Mouse (Mus musculus): Measurements from ENCODE around the gene Galnt3. TPM values are rescaled to one million over a fixed set of nuclear protein-coding genes. Genes with fewer than 3 reads are reported as not detected.

Galnt3 gene
- polyA plus RNA-seq (2014; fragmentation: Nextera tagmentation; extraction: Ambion mirVana) = 3.0 and 3.9 TPM in 2 replicates

DNA sequence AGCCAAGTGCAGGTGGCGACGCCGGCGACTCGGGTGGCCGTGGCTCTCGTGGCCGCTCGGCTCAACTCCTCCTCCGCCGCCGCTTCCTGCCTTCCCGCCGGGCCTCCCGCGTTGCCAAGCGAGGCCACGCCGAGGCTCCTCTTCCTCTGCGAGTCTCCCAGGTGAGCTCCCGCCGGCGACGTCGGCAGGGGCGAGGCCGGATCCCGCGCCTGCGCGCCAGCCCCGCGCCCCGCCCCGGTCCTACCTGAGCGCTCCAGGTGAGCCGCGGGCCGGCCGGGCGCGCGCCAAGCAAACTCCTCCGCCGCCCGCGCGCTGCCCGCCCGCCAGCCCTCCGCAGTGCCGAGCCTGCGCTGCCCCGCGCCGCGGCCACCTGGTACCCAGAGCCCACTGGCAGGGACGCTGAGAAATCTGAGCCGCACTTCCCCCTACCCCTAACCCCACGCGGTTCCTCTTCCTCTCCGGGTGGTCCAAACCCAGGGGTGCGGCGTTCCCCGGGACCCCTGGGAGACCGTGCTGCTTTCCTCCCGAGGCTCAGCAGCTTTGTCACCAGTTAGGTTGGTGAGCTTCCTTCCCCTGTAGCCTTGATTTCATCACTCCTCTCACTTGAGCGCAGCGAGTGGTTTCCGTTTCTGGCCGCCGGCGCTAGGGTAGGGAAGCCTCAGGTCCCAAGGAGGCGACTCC lies at the start of gene Galnt3:
TSS of gene Galnt3 (minus strand) at position 404 of the 681 bp plus-strand sequence.
- peak within 1 kb of the TSS; percentile 57 for H3K9ac ChIP-seq (replicated peaks; ENCODE audit: low read length)
- peak; percentile 83 for ATAC-seq (replicated peaks; ENCODE audit: insufficient number of reproducible peaks, low FRiP score, low TSS enrichment, low read depth)
- H3K4me2 ChIP-seq (ENCODE audit: low read depth, low read length) = peak within 1 kb of the TSS; percentile 100
- H3K4me3 ChIP-seq (ENCODE audit: low read depth, low read length) = peak within 1 kb of the TSS; percentile 62
- no peak within 1 kb of the TSS for H3K27ac ChIP-seq (replicated peaks; ENCODE audit: low read depth, low read length)
- H3K27me3 ChIP-seq (ENCODE audit: control insufficient read depth, insufficient read depth, low read length) = peaks cover 22% of the 10 kb centered on the region
- no peaks in the 10 kb centered on the region for H3K9me3 ChIP-seq (replicated peaks; ENCODE audit: control insufficient read depth, low read length)
- peak; percentile 45 for DNase-seq (ENCODE audit: low spot score)
- H3K36me3 ChIP-seq (replicated peaks; ENCODE audit: control insufficient read depth, insufficient read depth, low read depth, low read length) = no peaks in the 10 kb centered on the region
- no peaks in the 10 kb centered on the region for H3K4me1 ChIP-seq (ENCODE audit: control insufficient read depth, insufficient read depth, low read length)
- WGBS = 0% methylated on average over 57 of the region's 74 CpGs

DNA sequence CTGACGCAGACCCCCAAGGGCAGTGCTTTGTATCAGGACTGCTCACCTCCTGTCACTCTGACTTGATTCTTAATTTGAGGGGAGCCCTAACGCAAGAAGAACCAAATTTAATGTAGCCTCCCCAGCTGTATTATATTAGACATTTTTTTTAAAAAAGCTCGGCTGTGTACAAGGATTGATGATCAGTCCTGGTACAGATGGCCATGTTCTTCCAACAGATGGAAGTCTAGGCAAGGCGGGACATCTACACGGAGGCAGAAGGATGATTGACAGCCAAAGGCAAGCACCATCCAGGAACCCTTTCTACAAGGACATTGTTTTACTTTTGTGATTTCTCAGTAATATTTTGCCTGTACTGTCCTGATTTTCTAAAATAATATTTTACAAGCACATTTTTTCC lies 48.3 kb upstream of the Galnt3 start:
- DNase-seq (ENCODE audit: low spot score) = no peak
- Histone ChIP-seq H3K4me2 (ENCODE audit: low read depth, low read length) (no peak overlapping the region), H3K27ac (replicated peaks; ENCODE audit: low read depth, low read length) (no peak overlapping the region), H3K9ac (replicated peaks; ENCODE audit: low read length) (no peak overlapping the region), H3K36me3 (replicated peaks; ENCODE audit: control insufficient read depth, insufficient read depth, low read depth, low read length) (no peaks in the 10 kb centered on the region), H3K9me3 (replicated peaks; ENCODE audit: control insufficient read depth, low read length) (no peaks in the 10 kb centered on the region), H3K4me3 (ENCODE audit: low read depth, low read length) (no peak overlapping the region), H3K4me1 (ENCODE audit: control insufficient read depth, insufficient read depth, low read length) (no peaks in the 10 kb centered on the region), H3K27me3 (ENCODE audit: control insufficient read depth, insufficient read depth, low read length) (no peaks in the 10 kb centered on the region)
- WGBS = 60% methylated on average over 5 of the region's 5 CpGs
- ATAC-seq (replicated peaks; ENCODE audit: insufficient number of reproducible peaks, low FRiP score, low TSS enrichment, low read depth) = no peak

DNA sequence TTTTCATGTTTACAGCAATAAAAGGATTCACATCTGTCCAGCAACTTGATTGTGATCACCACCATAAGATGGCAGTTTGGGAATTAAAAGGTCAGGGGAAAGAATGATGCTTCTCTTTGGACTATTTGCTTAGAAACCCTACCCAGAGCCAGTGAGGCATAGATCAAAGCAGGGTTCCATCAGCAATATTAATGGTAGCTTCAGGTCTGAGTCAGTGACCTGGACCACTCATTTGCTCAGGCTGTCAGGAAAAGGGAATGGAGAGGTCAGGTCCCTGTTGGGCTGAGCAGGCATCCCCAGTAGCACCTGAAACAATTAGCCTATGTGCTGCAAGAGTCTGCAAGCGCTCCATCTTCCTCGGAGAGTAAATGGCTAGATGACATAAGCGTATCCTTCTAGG lies 46.8 kb upstream of the Galnt3 start:
- ATAC-seq (replicated peaks; ENCODE audit: insufficient number of reproducible peaks, low FRiP score, low TSS enrichment, low read depth) (no peak), DNase-seq (ENCODE audit: low spot score) (no peak)
- WGBS = 74% methylated on average over 3 of the region's 3 CpGs
- no peaks in the 10 kb centered on the region for H3K36me3 ChIP-seq (replicated peaks; ENCODE audit: control insufficient read depth, insufficient read depth, low read depth, low read length)
- no peaks in the 10 kb centered on the region for H3K27me3 ChIP-seq (ENCODE audit: control insufficient read depth, insufficient read depth, low read length)
- no peak overlapping the region for H3K27ac ChIP-seq (replicated peaks; ENCODE audit: low read depth, low read length)
- no peak overlapping the region for H3K4me2 ChIP-seq (ENCODE audit: low read depth, low read length)
- no peaks in the 10 kb centered on the region for H3K4me1 ChIP-seq (ENCODE audit: control insufficient read depth, insufficient read depth, low read length)
- no peaks in the 10 kb centered on the region for H3K9me3 ChIP-seq (replicated peaks; ENCODE audit: control insufficient read depth, low read length)
- H3K4me3 ChIP-seq (ENCODE audit: low read depth, low read length) = no peak overlapping the region
- H3K9ac ChIP-seq (replicated peaks; ENCODE audit: low read length) = no peak overlapping the region

DNA sequence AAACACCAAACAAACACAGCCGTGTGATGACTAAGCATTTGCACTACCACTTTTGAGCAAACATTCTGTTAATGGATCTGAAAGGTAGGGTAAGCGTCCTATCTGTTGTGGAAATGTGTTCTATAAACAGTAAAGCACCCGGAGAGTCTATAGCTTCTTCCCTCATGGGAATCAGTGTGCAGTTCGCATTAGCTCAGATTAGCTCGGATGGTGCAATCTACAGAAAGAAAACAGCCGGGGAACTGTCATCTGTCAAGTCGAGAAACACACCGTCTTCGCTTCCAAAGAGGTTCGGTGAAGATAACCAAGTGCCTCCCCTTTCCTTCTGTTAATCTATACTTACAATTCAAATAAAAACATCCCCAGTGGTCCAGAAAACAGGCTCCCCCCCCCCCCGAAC lies 45.9 kb upstream of the Galnt3 start:
- 78% methylated on average over 11 of the region's 11 CpGs for WGBS

DNA sequence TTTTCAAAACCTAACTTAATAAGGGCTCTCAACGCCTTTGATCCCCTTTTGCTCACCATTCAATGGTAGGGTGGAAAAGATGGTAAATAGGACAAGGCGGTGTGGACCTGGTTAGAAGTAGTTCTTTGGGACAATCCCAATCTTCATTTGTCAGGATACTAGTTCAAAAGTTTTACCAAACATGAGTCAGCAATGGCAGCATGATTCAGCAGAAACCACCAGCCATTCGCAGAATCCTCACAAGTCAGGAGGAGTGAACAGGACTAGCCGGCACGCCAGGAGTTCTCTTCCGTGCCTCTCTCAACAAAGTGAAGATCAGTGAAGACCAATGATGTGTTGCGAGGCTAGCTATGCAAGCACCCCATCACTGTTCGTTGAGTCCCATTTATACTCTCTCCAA lies 40.2 kb upstream of the Galnt3 start:
- 90% methylated on average over 8 of the region's 8 CpGs for WGBS
- no peak overlapping the region for H3K27ac ChIP-seq (replicated peaks; ENCODE audit: low read depth, low read length)
- DNase-seq (ENCODE audit: low spot score) (no peak), ATAC-seq (replicated peaks; ENCODE audit: insufficient number of reproducible peaks, low FRiP score, low TSS enrichment, low read depth) (no peak)
- no peaks in the 10 kb centered on the region for H3K27me3 ChIP-seq (ENCODE audit: control insufficient read depth, insufficient read depth, low read length)
- H3K4me1 ChIP-seq (ENCODE audit: control insufficient read depth, insufficient read depth, low read length) = no peaks in the 10 kb centered on the region
- no peaks in the 10 kb centered on the region for H3K36me3 ChIP-seq (replicated peaks; ENCODE audit: control insufficient read depth, insufficient read depth, low read depth, low read length)
- no peak overlapping the region for H3K4me2 ChIP-seq (ENCODE audit: low read depth, low read length)
- no peaks in the 10 kb centered on the region for H3K9me3 ChIP-seq (replicated peaks; ENCODE audit: control insufficient read depth, low read length)
- no peak overlapping the region for H3K4me3 ChIP-seq (ENCODE audit: low read depth, low read length)
- H3K9ac ChIP-seq (replicated peaks; ENCODE audit: low read length) = no peak overlapping the region

More for the DNA sequence above, 45.9 kb upstream of the Galnt3 start:
- H3K4me2 ChIP-seq (ENCODE audit: low read depth, low read length) = no peak overlapping the region
- ATAC-seq (replicated peaks; ENCODE audit: insufficient number of reproducible peaks, low FRiP score, low TSS enrichment, low read depth) (no peak), DNase-seq (ENCODE audit: low spot score) (no peak)
- H3K27me3 ChIP-seq (ENCODE audit: control insufficient read depth, insufficient read depth, low read length) = no peaks in the 10 kb centered on the region
- H3K36me3 ChIP-seq (replicated peaks; ENCODE audit: control insufficient read depth, insufficient read depth, low read depth, low read length) = no peaks in the 10 kb centered on the region
- H3K9ac ChIP-seq (replicated peaks; ENCODE audit: low read length) = no peak overlapping the region
- H3K27ac ChIP-seq (replicated peaks; ENCODE audit: low read depth, low read length) = no peak overlapping the region
- no peak overlapping the region for H3K4me3 ChIP-seq (ENCODE audit: low read depth, low read length)
- no peaks in the 10 kb centered on the region for H3K4me1 ChIP-seq (ENCODE audit: control insufficient read depth, insufficient read depth, low read length)
- H3K9me3 ChIP-seq (replicated peaks; ENCODE audit: control insufficient read depth, low read length) = no peaks in the 10 kb centered on the region

DNA sequence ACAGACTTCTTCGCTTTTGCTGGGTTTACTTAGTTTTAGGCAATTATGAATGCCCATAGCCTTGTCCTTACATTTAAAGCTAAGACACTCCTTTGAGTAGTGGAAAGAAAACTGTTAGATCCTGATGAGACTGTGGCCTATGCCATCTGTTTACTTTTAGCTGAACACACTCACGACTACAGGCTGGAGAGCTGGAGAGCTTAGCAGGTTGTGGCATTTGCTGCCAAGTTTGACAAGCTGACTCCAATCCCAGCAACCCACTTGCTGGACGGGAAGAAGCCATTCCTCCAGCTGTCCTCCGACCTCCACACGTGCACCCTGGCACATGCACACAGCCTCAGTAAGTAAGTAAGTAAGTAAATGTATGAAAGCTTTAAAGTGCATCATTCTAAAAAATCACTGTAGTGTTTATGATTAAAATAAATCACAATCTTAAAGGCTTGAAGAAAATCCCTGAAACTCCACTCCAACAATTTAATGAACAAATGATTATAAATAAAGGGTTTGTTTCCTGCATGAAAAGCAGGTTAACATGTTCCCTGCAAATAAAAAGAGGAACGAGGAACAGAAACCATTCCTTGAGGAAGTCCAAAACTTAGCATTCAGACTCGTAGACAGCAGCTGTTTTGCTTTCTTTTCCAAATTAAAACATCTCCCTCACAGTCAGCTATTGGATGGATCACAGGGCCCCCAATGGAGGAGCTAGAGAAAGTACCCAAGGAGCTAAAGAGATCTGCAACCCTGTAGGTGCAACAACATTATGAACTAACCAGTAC lies 33.5 kb upstream of the Galnt3 start:
- no peak for DNase-seq (ENCODE audit: low spot score)
- H3K4me1 ChIP-seq (ENCODE audit: control insufficient read depth, insufficient read depth, low read length) = no peaks in the 10 kb centered on the region
- 48% methylated on average over 7 of the region's 7 CpGs for WGBS

DNA sequence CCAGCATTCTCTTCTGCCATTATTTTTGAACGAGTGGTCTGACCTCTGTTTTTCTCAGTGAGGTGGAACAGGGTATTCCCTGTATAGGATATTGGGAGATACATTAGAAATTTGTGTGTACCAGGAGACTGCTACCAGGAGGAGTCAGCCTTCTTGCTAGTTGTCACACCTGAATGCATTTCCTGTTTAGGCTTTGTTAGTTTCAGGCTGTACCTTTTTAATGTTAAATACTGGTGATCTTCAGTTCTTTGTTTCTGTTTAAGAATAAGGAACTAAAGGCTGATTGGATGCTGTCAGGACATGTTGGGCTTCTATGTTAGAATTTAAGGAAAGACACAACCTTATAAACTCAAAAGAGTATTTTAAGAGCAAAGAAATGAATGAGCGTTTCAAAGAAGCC lies 26.6 kb upstream of the Galnt3 start:
- H3K9ac ChIP-seq (replicated peaks; ENCODE audit: low read length) = no peak overlapping the region
- H3K4me3 ChIP-seq (ENCODE audit: low read depth, low read length) = no peak overlapping the region
- no peaks in the 10 kb centered on the region for H3K36me3 ChIP-seq (replicated peaks; ENCODE audit: control insufficient read depth, insufficient read depth, low read depth, low read length)
- no peaks in the 10 kb centered on the region for H3K9me3 ChIP-seq (replicated peaks; ENCODE audit: control insufficient read depth, low read length)
- no peak overlapping the region for H3K4me2 ChIP-seq (ENCODE audit: low read depth, low read length)
- H3K27me3 ChIP-seq (ENCODE audit: control insufficient read depth, insufficient read depth, low read length) = no peaks in the 10 kb centered on the region
- no peak for ATAC-seq (replicated peaks; ENCODE audit: insufficient number of reproducible peaks, low FRiP score, low TSS enrichment, low read depth)
- 77% methylated on average over 2 of the region's 2 CpGs for WGBS
- no peak overlapping the region for H3K27ac ChIP-seq (replicated peaks; ENCODE audit: low read depth, low read length)
- H3K4me1 ChIP-seq (ENCODE audit: control insufficient read depth, insufficient read depth, low read length) = no peaks in the 10 kb centered on the region
- DNase-seq (ENCODE audit: low spot score) = no peak

More for the DNA sequence above, 33.5 kb upstream of the Galnt3 start:
- Histone ChIP-seq H3K4me2 (ENCODE audit: low read depth, low read length) (no peak overlapping the region), H3K9me3 (replicated peaks; ENCODE audit: control insufficient read depth, low read length) (no peaks in the 10 kb centered on the region), H3K9ac (replicated peaks; ENCODE audit: low read length) (no peak overlapping the region), H3K27ac (replicated peaks; ENCODE audit: low read depth, low read length) (no peak overlapping the region), H3K27me3 (ENCODE audit: control insufficient read depth, insufficient read depth, low read length) (no peaks in the 10 kb centered on the region), H3K4me3 (ENCODE audit: low read depth, low read length) (no peak overlapping the region), H3K36me3 (replicated peaks; ENCODE audit: control insufficient read depth, insufficient read depth, low read depth, low read length) (no peaks in the 10 kb centered on the region)
- no peak for ATAC-seq (replicated peaks; ENCODE audit: insufficient number of reproducible peaks, low FRiP score, low TSS enrichment, low read depth)

DNA sequence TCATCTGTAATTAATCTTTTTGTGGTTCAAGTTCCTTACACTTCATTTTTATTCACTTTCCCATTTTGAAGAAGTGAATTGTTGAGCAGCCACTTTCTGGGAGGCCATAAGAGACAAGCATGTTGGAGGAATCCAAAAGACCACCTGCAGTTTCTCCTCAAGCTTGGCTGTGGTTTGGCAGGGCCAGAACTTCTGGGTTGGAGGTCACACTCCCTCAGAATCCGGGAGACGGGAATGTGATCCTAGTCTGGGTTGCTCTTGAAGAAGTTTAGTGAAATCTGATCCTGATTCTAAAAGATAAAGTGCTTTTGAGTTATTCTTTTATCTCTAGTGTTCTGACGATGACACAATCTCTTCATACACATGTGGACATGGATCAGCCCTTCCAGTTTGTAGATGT lies 25.7 kb upstream of the Galnt3 start:
- H3K4me1 ChIP-seq (ENCODE audit: control insufficient read depth, insufficient read depth, low read length) = no peaks in the 10 kb centered on the region
- ATAC-seq (replicated peaks; ENCODE audit: insufficient number of reproducible peaks, low FRiP score, low TSS enrichment, low read depth) = no peak
- 32% methylated on average over 3 of the region's 3 CpGs for WGBS
- H3K9me3 ChIP-seq (replicated peaks; ENCODE audit: control insufficient read depth, low read length) = no peaks in the 10 kb centered on the region
- H3K27ac ChIP-seq (replicated peaks; ENCODE audit: low read depth, low read length) = no peak overlapping the region
- H3K36me3 ChIP-seq (replicated peaks; ENCODE audit: control insufficient read depth, insufficient read depth, low read depth, low read length) = no peaks in the 10 kb centered on the region
- H3K4me3 ChIP-seq (ENCODE audit: low read depth, low read length) = no peak overlapping the region
- no peak overlapping the region for H3K9ac ChIP-seq (replicated peaks; ENCODE audit: low read length)
- H3K4me2 ChIP-seq (ENCODE audit: low read depth, low read length) = no peak overlapping the region
- DNase-seq (ENCODE audit: low spot score) = no peak
- H3K27me3 ChIP-seq (ENCODE audit: control insufficient read depth, insufficient read depth, low read length) = no peaks in the 10 kb centered on the region

Data from embryonic facial prominence, embryonic 11.5 days (tissue).